Mouse (Mus musculus) MEL (cell line): Measurements from ENCODE around the gene Nudt21. TPM values are rescaled to one million over a fixed set of nuclear protein-coding genes. Genes with fewer than 3 reads are reported as not detected.

Experiments used
- DNase-seq: peaks from one replicate; pipeline ENCODE4 v3.0.0; 2011; ENCODE audit warnings: low read depth, low spot score
- H3K27ac ChIP-seq: 2 replicates; pipeline ENCODE4 v1.5.1; 2012; ENCODE audit warnings: low read depth, mild to moderate bottlenecking, control low read depth, low read length, moderate library complexity; ENCODE audit not compliant: control insufficient read depth
- H3K27me3 ChIP-seq, 2 experiments: fragments of 150-350 bp in 1 of 2; sonication (generic) in 1 of 2; 2 replicates each; pipeline ENCODE4 v1.6.1; 2012; ENCODE audit warnings: low read length in 2 of 2, mild to moderate bottlenecking in 2 of 2, improper control_type of control experiment in 1 of 2, moderate library complexity in 1 of 2; ENCODE audit not compliant: insufficient read depth in 2 of 2, control insufficient read depth in 1 of 2
- H3K36me3 ChIP-seq, 2 experiments: 2 replicates each; pipeline ENCODE4 v1.6.1; 2012 to 2014; ENCODE audit warnings: low read length in 2 of 2, improper control_type of control experiment in 1 of 2, inconsistent platforms in 1 of 2, mild to moderate bottlenecking in 1 of 2; ENCODE audit not compliant: insufficient read depth in 2 of 2, control insufficient read depth in 1 of 2
- H3K4me1 ChIP-seq, 2 experiments: fragments of 150-350 bp in 1 of 2; sonication (generic) in 1 of 2; 2 replicates each; pipeline ENCODE4 v1.6.1; 2012; ENCODE audit warnings: low read length in 2 of 2, improper control_type of control experiment in 1 of 2, mild to moderate bottlenecking in 1 of 2; ENCODE audit not compliant: insufficient read depth in 2 of 2, control insufficient read depth in 1 of 2
- H3K4me3 ChIP-seq, 2 experiments: fragments of 150-350 bp in 1 of 2; sonication (generic) in 1 of 2; 2 replicates each; pipeline ENCODE4 v1.5.1; 2012; ENCODE audit warnings: low read depth in 2 of 2, low read length in 2 of 2, mild to moderate bottlenecking in 2 of 2, moderate library complexity in 2 of 2, control low read depth in 1 of 2, improper control_type of control experiment in 1 of 2; ENCODE audit not compliant: control insufficient read depth in 1 of 2, insufficient read depth in 1 of 2
- H3K79me2 ChIP-seq: 2 replicates; pipeline ENCODE4 v1.6.1; 2012; ENCODE audit warnings: mild to moderate bottlenecking, low read length, moderate library complexity; ENCODE audit not compliant: control insufficient read depth, poor library complexity, insufficient read depth
- H3K9ac ChIP-seq: 2 replicates; pipeline ENCODE4 v1.6.1; 2012; ENCODE audit warnings: low read depth, mild to moderate bottlenecking, control low read depth, low read length, moderate library complexity; ENCODE audit not compliant: control insufficient read depth, poor library complexity, severe bottlenecking
- H3K9me3 ChIP-seq: fragments of 150-350 bp; sonication (generic); replicated peaks from 2 replicates; pipeline ENCODE4 v1.6.1; 2012; ENCODE audit warnings: mild to moderate bottlenecking, low read length, improper control_type of control experiment, moderate library complexity; ENCODE audit not compliant: insufficient read depth
- BHLHE40 ChIP-seq: IDR thresholded peaks from 2 replicates; pipeline ENCODE4 v1.6.1; 2012; ENCODE audit warnings: low read depth, mild to moderate bottlenecking, inconsistent platforms, low read length, improper control_type of control experiment, borderline replicate concordance
- CHD2 ChIP-seq: IDR thresholded peaks from 2 replicates; pipeline ENCODE4 v1.6.1; 2011; ENCODE audit warnings: low read length, improper control_type of control experiment
- CTCF ChIP-seq, 3 experiments: IDR thresholded peaks in 2 of 3; conservative IDR thresholded peaks in 1 of 3; 2 replicates each; pipeline ENCODE4 v1.5.1; 2011 to 2012; ENCODE audit warnings: low read length in 3 of 3, low read depth in 2 of 3, mild to moderate bottlenecking in 2 of 3, improper control_type of control experiment in 1 of 3, inconsistent platforms in 1 of 3, mixed read lengths in 1 of 3, moderate library complexity in 1 of 3; ENCODE audit not compliant: control insufficient read depth in 1 of 3, insufficient read depth in 1 of 3, poor library complexity in 1 of 3, severe bottlenecking in 1 of 3
- E2F4 ChIP-seq: IDR thresholded peaks from 2 replicates; pipeline ENCODE4 v1.6.1; 2011; ENCODE audit warnings: low read depth, low read length, improper control_type of control experiment, borderline replicate concordance
- ETS1 ChIP-seq: IDR thresholded peaks from 2 replicates; pipeline ENCODE4 v1.6.1; 2012; ENCODE audit warnings: low read depth, mild to moderate bottlenecking, inconsistent platforms, low read length, improper control_type of control experiment, moderate library complexity
- GATA1 ChIP-seq: IDR thresholded peaks from 2 replicates; pipeline ENCODE4 v1.6.1; 2011; ENCODE audit warnings: low read depth, low read length, improper control_type of control experiment
- HCFC1 ChIP-seq: IDR thresholded peaks from 2 replicates; pipeline ENCODE4 v1.6.1; 2012; ENCODE audit warnings: low read depth, mild to moderate bottlenecking, inconsistent platforms, low read length, improper control_type of control experiment, moderate library complexity
- JUND ChIP-seq: IDR thresholded peaks from 2 replicates; pipeline ENCODE4 v1.6.1; 2011; ENCODE audit warnings: low read depth, mild to moderate bottlenecking, improper control_type of control experiment, low read length
- NELFE ChIP-seq: IDR thresholded peaks from 2 replicates; pipeline ENCODE4 v1.6.1; 2011; ENCODE audit warnings: low read depth, low read length, improper control_type of control experiment
- RAD21 ChIP-seq: IDR thresholded peaks from 2 replicates; pipeline ENCODE4 v1.6.1; 2011; ENCODE audit warnings: mild to moderate bottlenecking, low read depth, low read length, improper control_type of control experiment
- RCOR1 ChIP-seq: IDR thresholded peaks from 2 replicates; pipeline ENCODE4 v1.6.1; 2012; ENCODE audit warnings: low read depth, mild to moderate bottlenecking, inconsistent platforms, low read length, improper control_type of control experiment
- TBP ChIP-seq: IDR thresholded peaks from 2 replicates; pipeline ENCODE4 v1.8.0; 2011; ENCODE audit warnings: low read depth, low read length, improper control_type of control experiment
- TCF12 ChIP-seq: IDR thresholded peaks from 2 replicates; pipeline ENCODE4 v1.6.1; 2014; ENCODE audit warnings: low read depth, mild to moderate bottlenecking, inconsistent platforms, low read length, improper control_type of control experiment, moderate library complexity
- UBTF ChIP-seq: IDR thresholded peaks from 2 replicates; pipeline ENCODE4 v1.6.1; 2012; ENCODE audit warnings: low read depth, mild to moderate bottlenecking, inconsistent platforms, low read length, improper control_type of control experiment, moderate library complexity, borderline replicate concordance; ENCODE audit not compliant: insufficient read depth
- USF1 ChIP-seq: IDR thresholded peaks from 2 replicates; pipeline ENCODE4 v1.6.1; 2014; ENCODE audit warnings: low read depth, mild to moderate bottlenecking, inconsistent platforms, low read length, improper control_type of control experiment, moderate library complexity
- USF2 ChIP-seq, 2 experiments: IDR thresholded peaks; 2 replicates each; pipeline ENCODE4 v1.6.1; 2011 to 2012; ENCODE audit warnings: improper control_type of control experiment in 2 of 2, low read length in 2 of 2, borderline replicate concordance in 1 of 2, inconsistent platforms in 1 of 2, low read depth in 1 of 2, mild to moderate bottlenecking in 1 of 2; ENCODE audit not compliant: insufficient read depth in 1 of 2
- ZKSCAN1 ChIP-seq: IDR thresholded peaks from 2 replicates; pipeline ENCODE4 v1.6.1; 2012; ENCODE audit warnings: low read depth, mild to moderate bottlenecking, inconsistent platforms, low read length, improper control_type of control experiment, moderate library complexity
- ZMIZ1 ChIP-seq: IDR thresholded peaks from 2 replicates; pipeline ENCODE4 v1.6.1; 2012; ENCODE audit warnings: low read depth, mild to moderate bottlenecking, inconsistent platforms, low read length, improper control_type of control experiment, moderate library complexity
- ZNF384 ChIP-seq: IDR thresholded peaks from 2 replicates; pipeline ENCODE4 v1.6.1; 2012; ENCODE audit warnings: low read depth, mild to moderate bottlenecking, inconsistent platforms, low read length, improper control_type of control experiment
- polyA plus RNA-seq, 2 experiments: library from polyadenylated mRNA; stranded (reverse) in 1 of 2; unstranded in 1 of 2; fragments of >175 nt in 1 of 2; fragments of >200 nt in 1 of 2; gene quantifications; 2 replicates each; pipeline versions ENCODE4 v1.2.1 to v1.2.4; 2012; ENCODE audit warnings: low replicate concordance in 2 of 2, low read depth in 1 of 2; ENCODE audit not compliant: insufficient read length in 2 of 2, insufficient read depth in 1 of 2, missing spikeins in 1 of 2
- total RNA-seq: library from RNA; depleted of rRNA; stranded (reverse); fragments of 300-350 nt; gene quantifications from 2 replicates; pipeline ENCODE4 v1.2.3, GENCODE M21; 2012; rRNA removed

Gene Nudt21
- total and polyA plus RNA-seq, 3 experiments, result 118 to 157 TPM; not detected in 1

DNA sequence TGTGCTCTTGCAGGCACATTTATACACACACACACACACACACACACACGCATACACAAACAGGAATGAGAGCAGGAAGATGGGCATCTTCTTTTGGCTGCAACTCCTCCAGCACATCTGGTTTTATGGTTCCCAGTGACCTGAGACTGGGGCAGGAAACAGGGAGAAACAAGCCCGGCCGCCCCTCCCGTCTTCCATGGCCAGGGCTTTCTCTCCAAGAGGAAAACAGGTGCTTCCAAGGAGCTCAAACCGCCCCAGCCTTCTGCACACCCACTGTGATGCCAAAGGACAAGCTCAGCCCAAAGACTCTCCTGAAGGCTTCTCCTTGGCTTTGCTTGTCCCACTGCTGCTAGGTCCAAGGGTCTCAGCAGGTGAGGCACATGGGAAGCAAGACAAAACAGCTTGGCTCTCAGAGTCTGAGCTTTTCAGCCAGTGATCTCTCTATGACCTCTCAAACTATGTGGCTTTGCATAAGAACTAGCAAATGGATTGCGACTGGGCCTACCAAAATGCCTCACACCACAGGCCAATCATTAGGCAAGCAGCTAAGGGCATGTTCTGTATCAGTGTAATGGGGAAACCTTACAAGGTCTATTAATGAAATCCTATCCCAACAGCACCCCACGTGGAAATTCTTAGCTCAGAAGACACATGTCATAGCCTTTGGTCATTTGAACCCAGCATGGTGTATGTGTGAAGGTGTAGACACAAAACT is 67.0 kb downstream of the Nudt21 start:
- Histone ChIP-seq H3K4me1 (no peaks in the 10 kb centered on the region), H3K9me3 (no peaks in the 10 kb centered on the region), H3K27me3 (no peaks in the 10 kb centered on the region), H3K27ac (no peak overlapping the region), H3K36me3 (no peaks in the 10 kb centered on the region), H3K79me2 (no peaks in the 10 kb centered on the region), H3K9ac (no peak overlapping the region), H3K4me3 (no peak overlapping the region)
- DNase-seq, result no peak
- TF ChIP-seq USF2 (IDR thresholded peaks at IDR 0.05; ENCODE audit: borderline replicate concordance in 1 of 2, insufficient read depth in 1 of 2, low read depth in 1 of 2, low read length in 2 of 2) (no peak), E2F4 (no peak), ZMIZ1 (no peak), CTCF (IDR thresholded peaks at IDR 0.05 in 2 of 3, conservative IDR thresholded peaks at IDR 0.05 in 1 of 3; ENCODE audit: control insufficient read depth in 1 of 3, insufficient read depth in 1 of 3, low read depth in 2 of 3, low read length in 3 of 3, poor library complexity in 1 of 3, severe bottlenecking in 1 of 3) (no peak), TBP (no peak), GATA1 (no peak), RAD21 (no peak), BHLHE40 (no peak), JUND (no peak), UBTF (no peak), ZNF384 (no peak), RCOR1 (no peak), NELFE (no peak), ETS1 (no peak), CHD2 (no peak), USF1 (no peak), TCF12 (no peak), HCFC1 (no peak), ZKSCAN1 (no peak)

DNA sequence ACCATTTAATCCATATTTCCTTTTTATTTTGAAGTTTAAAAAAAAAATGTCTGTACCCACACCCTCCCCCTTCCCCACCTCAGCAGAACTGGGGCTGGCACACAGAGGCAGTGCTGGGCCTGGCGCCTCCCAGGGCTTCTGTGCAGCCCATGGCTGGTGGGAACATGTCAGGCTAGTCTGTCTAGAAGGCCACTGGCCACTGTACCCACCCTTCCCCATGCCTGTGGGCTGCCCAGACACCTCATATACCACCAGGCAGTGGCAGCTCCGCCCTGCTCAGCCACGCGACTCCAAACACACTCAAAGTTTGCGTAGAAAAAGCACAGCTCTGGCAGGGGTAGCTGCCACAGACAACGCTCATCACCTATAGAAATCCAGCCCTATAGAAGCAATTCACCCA is 68.5 kb downstream of the Nudt21 start:
- TF ChIP-seq GATA1 (no peak), UBTF (no peak)
- Histone ChIP-seq H3K4me3 (no peak overlapping the region), H3K9ac (no peak overlapping the region), H3K27me3 (no peaks in the 10 kb centered on the region), H3K27ac (no peak overlapping the region), H3K9me3 (no peaks in the 10 kb centered on the region), H3K36me3 (no peaks in the 10 kb centered on the region), H3K4me1 (no peaks in the 10 kb centered on the region), H3K79me2 (no peaks in the 10 kb centered on the region)
- DNase-seq, result no peak

Other genes with a start within 250 kb of the Nudt21 start
- not detected in 2 replicates for gene Gnao1, start 227.1 kb downstream of the Nudt21 start, total RNA-seq
- gene Gnao1, start 227.1 kb downstream of the Nudt21 start, polyA plus RNA-seq, result under 1 TPM in 1 of 2 experiments, not detected in 1; 0.03 TPM
- gene Amfr, start 24.2 kb downstream of the Nudt21 start, total RNA-seq, result 82.7 and 90.0 TPM in 2 replicates
- gene Amfr, start 24.2 kb downstream of the Nudt21 start, polyA plus RNA-seq, result 100 to 1,000 TPM in 1 of 2 experiments, 10 to 100 TPM in 1; 80.1 to 292 TPM
- gene Ogfod1, start 167 bp upstream of the Nudt21 start, total RNA-seq, result 16.0 and 16.3 TPM in 2 replicates
- gene Ogfod1, start 167 bp upstream of the Nudt21 start, polyA plus RNA-seq, result 10 to 100 TPM in 1 of 2 experiments, not detected in 1; 30.0 TPM
- 3.4 and 4.3 TPM in 2 replicates for gene Bbs2, start 61.9 kb upstream of the Nudt21 start, total RNA-seq
- 1 to 10 TPM in 1 of 2 experiments, not detected in 1; 6.8 TPM for gene Bbs2, start 61.9 kb upstream of the Nudt21 start, polyA plus RNA-seq
- gene Mt4, start 100.2 kb upstream of the Nudt21 start, total RNA-seq, result not detected in 2 replicates
- not detected for gene Mt4, start 100.2 kb upstream of the Nudt21 start, polyA plus RNA-seq
- gene Mt3, start 115.6 kb upstream of the Nudt21 start, total RNA-seq, result not detected in 2 replicates
- gene Mt3, start 115.6 kb upstream of the Nudt21 start, polyA plus RNA-seq, result not detected
- gene Mt2, start 135.6 kb upstream of the Nudt21 start, total RNA-seq, result 469 and 780 TPM in 2 replicates
- gene Mt2, start 135.6 kb upstream of the Nudt21 start, polyA plus RNA-seq, result 1,000 to 10,000 TPM in 1 of 2 experiments, not detected in 1; 2,013 TPM
- 1,017 and 1,342 TPM in 2 replicates for gene Mt1, start 142.1 kb upstream of the Nudt21 start, total RNA-seq
- 1,000 to 10,000 TPM; 1,189 to 2,940 TPM for gene Mt1, start 142.1 kb upstream of the Nudt21 start, polyA plus RNA-seq
- gene Nup93, start 177.5 kb upstream of the Nudt21 start, total RNA-seq, result 71.6 and 75.5 TPM in 2 replicates
- 100 to 1,000 TPM; 110 to 292 TPM for gene Nup93, start 177.5 kb upstream of the Nudt21 start, polyA plus RNA-seq